Mouse (Mus musculus) CH12.LX (cell line): ENCODE results near the gene Olfr669. TPM values are rescaled to one million over a fixed set of nuclear protein-coding genes. Genes with fewer than 3 reads are reported as not detected.

Experiments used
- DNase-seq: peaks from one replicate; pipeline ENCODE4 v3.0.0-alpha.2; 2013; ENCODE audit errors: extremely low read depth
- H3K27ac ChIP-seq: 2 replicates; pipeline ENCODE4 v1.5.1; 2012; ENCODE audit warnings: low read depth, mild to moderate bottlenecking, control low read depth, moderate library complexity; ENCODE audit not compliant: insufficient read depth
- H3K27me3 ChIP-seq: replicated peaks from 2 replicates; pipeline ENCODE3; 2012; ENCODE audit warnings: inconsistent platforms
- H3K36me3 ChIP-seq, 2 experiments: replicated peaks in 1 of 2; 2 replicates each; pipeline versions ENCODE3 to v1.6.1; 2012; ENCODE audit warnings: inconsistent platforms in 1 of 2, low read length in 1 of 2, mild to moderate bottlenecking in 1 of 2, mixed read lengths in 1 of 2, moderate library complexity in 1 of 2; ENCODE audit not compliant: control insufficient read depth in 1 of 2, insufficient read depth in 1 of 2
- H3K4me1 ChIP-seq, 2 experiments: 2 replicates each; pipeline ENCODE4 v1.6.1; 2012; ENCODE audit warnings: inconsistent platforms in 1 of 2, moderate library complexity in 1 of 2; ENCODE audit not compliant: insufficient read depth in 2 of 2, control insufficient read depth in 1 of 2
- H3K4me2 ChIP-seq: 2 replicates; pipeline ENCODE4 v1.6.1; 2012; ENCODE audit warnings: low read depth, mild to moderate bottlenecking, control low read depth; ENCODE audit not compliant: poor library complexity, insufficient read depth, severe bottlenecking
- H3K4me3 ChIP-seq, 3 experiments: fragments of 150-350 bp in 1 of 3; sonication (generic) in 1 of 3; replicated peaks in 1 of 3; 2 replicates each; pipeline versions ENCODE3 to v1.5.1; 2011 to 2012; ENCODE audit warnings: low read depth in 2 of 3, low read length in 2 of 3, mild to moderate bottlenecking in 2 of 3, moderate library complexity in 2 of 3, control low read depth in 1 of 3, improper control_type of control experiment in 1 of 3, inconsistent platforms in 1 of 3, mixed read lengths in 1 of 3; ENCODE audit not compliant: poor library complexity in 1 of 3
- H3K79me2 ChIP-seq: replicated peaks from 2 replicates; pipeline ENCODE4 v1.6.1; 2012; ENCODE audit warnings: mild to moderate bottlenecking, moderate library complexity; ENCODE audit not compliant: control insufficient read depth, poor library complexity, insufficient read depth, severe bottlenecking; ENCODE audit errors: extremely low read depth
- H3K9ac ChIP-seq: 2 replicates; pipeline ENCODE4 v1.6.1; 2012; ENCODE audit warnings: low read depth, mild to moderate bottlenecking, control low read depth, moderate library complexity; ENCODE audit not compliant: insufficient read depth
- H3K9me3 ChIP-seq: replicated peaks from 2 replicates; pipeline ENCODE3; 2012; ENCODE audit warnings: low read length, inconsistent platforms, mixed read lengths
- BHLHE40 ChIP-seq: IDR thresholded peaks from 2 replicates; pipeline ENCODE4 v1.6.1; 2011; ENCODE audit warnings: mild to moderate bottlenecking, low read depth, low read length, improper control_type of control experiment
- CHD1 ChIP-seq: IDR thresholded peaks from 2 replicates; pipeline ENCODE4 v1.6.1; 2012; ENCODE audit warnings: low read depth, low read length, improper control_type of control experiment, inconsistent platforms
- CHD2 ChIP-seq: IDR thresholded peaks from 2 replicates; pipeline ENCODE4 v1.6.1; 2011; ENCODE audit warnings: low read length, improper control_type of control experiment
- E2F4 ChIP-seq: IDR thresholded peaks from 2 replicates; pipeline ENCODE4 v1.6.1; 2011; ENCODE audit warnings: low read depth, low read length, improper control_type of control experiment; ENCODE audit not compliant: insufficient replicate concordance
- ELF1 ChIP-seq: IDR thresholded peaks from 2 replicates; pipeline ENCODE4 v1.6.1; 2014; ENCODE audit warnings: low read depth, mild to moderate bottlenecking, inconsistent platforms, low read length, improper control_type of control experiment
- ETS1 ChIP-seq: conservative IDR thresholded peaks from 2 replicates; pipeline ENCODE4 v1.6.1; 2012; ENCODE audit warnings: low read depth, mild to moderate bottlenecking, inconsistent platforms, low read length, improper control_type of control experiment, moderate library complexity
- GABPA ChIP-seq: IDR thresholded peaks from 2 replicates; pipeline ENCODE4 v1.6.1; 2012; ENCODE audit warnings: low read depth, low read length, improper control_type of control experiment, inconsistent platforms; ENCODE audit not compliant: insufficient replicate concordance
- HCFC1 ChIP-seq: IDR thresholded peaks from 2 replicates; pipeline ENCODE4 v1.6.1; 2012; ENCODE audit warnings: low read depth, mild to moderate bottlenecking, inconsistent platforms, low read length, improper control_type of control experiment
- IRF4 ChIP-seq: IDR thresholded peaks from 2 replicates; pipeline ENCODE4 v1.6.1; 2014; ENCODE audit warnings: low read depth, mild to moderate bottlenecking, inconsistent platforms, low read length, improper control_type of control experiment
- JUN ChIP-seq: IDR thresholded peaks from 2 replicates; pipeline ENCODE4 v1.6.1; 2011; ENCODE audit warnings: low read depth, mild to moderate bottlenecking, low read length, improper control_type of control experiment, moderate library complexity; ENCODE audit not compliant: insufficient read depth
- JUND ChIP-seq: conservative IDR thresholded peaks from 2 replicates; pipeline ENCODE4 v1.6.1; 2011; ENCODE audit warnings: low read depth, low read length, improper control_type of control experiment
- MAFK ChIP-seq: IDR thresholded peaks from 2 replicates; pipeline ENCODE4 v1.6.1; 2011; ENCODE audit warnings: low read length, improper control_type of control experiment; ENCODE audit not compliant: insufficient replicate concordance
- MAZ ChIP-seq: IDR thresholded peaks from 2 replicates; pipeline ENCODE4 v1.6.1; 2012; ENCODE audit warnings: low read depth, mild to moderate bottlenecking, inconsistent platforms, low read length, improper control_type of control experiment, moderate library complexity
- MEF2A ChIP-seq: IDR thresholded peaks from 2 replicates; pipeline ENCODE4 v1.6.1; 2014; ENCODE audit warnings: low read depth, mild to moderate bottlenecking, inconsistent platforms, low read length, improper control_type of control experiment, borderline replicate concordance
- MXI1 ChIP-seq: IDR thresholded peaks from 2 replicates; pipeline ENCODE4 v1.6.1; 2011; ENCODE audit warnings: mild to moderate bottlenecking, low read depth, low read length, improper control_type of control experiment
- NELFE ChIP-seq: IDR thresholded peaks from 2 replicates; pipeline ENCODE4 v1.6.1; 2011; ENCODE audit warnings: low read depth, low read length, improper control_type of control experiment
- NRF1 ChIP-seq: IDR thresholded peaks from 2 replicates; pipeline ENCODE4 v1.6.1; 2014; ENCODE audit warnings: low read depth, mild to moderate bottlenecking, inconsistent platforms, low read length, improper control_type of control experiment, moderate library complexity
- SMC3 ChIP-seq: IDR thresholded peaks from 2 replicates; pipeline ENCODE4 v1.6.1; 2011; ENCODE audit warnings: low read depth, low read length, improper control_type of control experiment
- TBP ChIP-seq: conservative IDR thresholded peaks from 2 replicates; pipeline ENCODE4 v1.6.1; 2011; ENCODE audit warnings: low read depth, low read length, improper control_type of control experiment
- USF2 ChIP-seq: conservative IDR thresholded peaks from 2 replicates; pipeline ENCODE4 v1.6.1; 2011; ENCODE audit warnings: low read depth, low read length, improper control_type of control experiment
- ZC3H11A ChIP-seq: IDR thresholded peaks from 2 replicates; pipeline ENCODE4 v1.6.1; 2012; ENCODE audit warnings: low read depth, mild to moderate bottlenecking, inconsistent platforms, low read length, improper control_type of control experiment
- ZKSCAN1 ChIP-seq: IDR thresholded peaks from 2 replicates; pipeline ENCODE4 v1.6.1; 2012; ENCODE audit warnings: low read depth, inconsistent platforms, low read length, improper control_type of control experiment, borderline replicate concordance
- ZMIZ1 ChIP-seq: IDR thresholded peaks from 2 replicates; pipeline ENCODE4 v1.6.1; 2012; ENCODE audit warnings: low read depth, mild to moderate bottlenecking, inconsistent platforms, low read length, improper control_type of control experiment
- dilution Hi-C: fragments of 300-500 bp; cut with MboI; formaldehyde crosslinking; loops from 2 replicates; pipeline ENCODE4 v1.14.3; 2020; ENCODE audit warnings: low sequenced_read_pairs; ENCODE audit not compliant: extremely low pct_unique_long_range_greater_than_20kb, extremely low pct_ligation_motif_present
- in situ Hi-C: fragments of 300-500 bp; cut with MboI; formaldehyde crosslinking; loops from 3 replicates; pipeline ENCODE4 v1.14.3; 2019; ENCODE audit warnings: low sequenced_read_pairs, low pct_ligation_motif_present, low pct_unique_long_range_greater_than_20kb, mixed read lengths
- polyA plus RNA-seq: library from polyadenylated mRNA; unstranded; fragments of >175 nt; gene quantifications from 2 replicates; pipeline ENCODE4 v1.2.1, GENCODE M21; 2012; ENCODE audit warnings: low read depth; ENCODE audit not compliant: insufficient read length
- total RNA-seq, 2 experiments: library from RNA; depleted of rRNA; stranded (reverse); fragments of 300-350 nt in 1 of 2; fragments of >200 nt in 1 of 2; gene quantifications; 2 replicates each; pipeline ENCODE4 v1.2.3; 2012 to 2014

Gene Olfr669
- total RNA-seq (2012; rRNA removed), result not detected in 2 replicates
- not detected in 2 replicates for total RNA-seq (2014; rRNA removed)
- polyA plus RNA-seq, result not detected in 2 replicates

DNA sequence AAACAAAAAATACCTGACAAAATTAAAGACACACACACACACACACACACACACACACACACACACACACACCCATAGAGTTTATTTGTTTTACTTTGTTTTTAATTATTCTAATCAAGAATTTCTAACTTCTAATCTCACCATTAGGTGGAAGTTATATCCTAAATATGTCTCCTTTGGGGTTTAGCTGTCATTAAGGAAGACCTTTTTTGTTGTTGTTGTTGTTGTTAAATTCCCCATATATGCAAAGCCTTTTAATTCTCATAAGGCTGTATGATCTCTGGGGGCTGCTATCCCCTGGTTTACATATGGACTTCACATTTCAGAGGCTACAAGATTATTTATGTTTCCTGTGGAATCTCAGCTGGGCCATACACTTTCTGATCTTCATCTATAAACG is at the start of gene Olfr669:
Olfr669 (plus strand) TSS at position 301 of the 400 bp plus-strand sequence.
- dilution Hi-C loops (no loop called here), in situ Hi-C loops (no loop called here)
- Histone ChIP-seq H3K9ac (no peak within 1 kb of the TSS), H3K4me2 (no peak within 1 kb of the TSS), H3K36me3 (no peaks in the 10 kb centered on the region), H3K27me3 (no peaks in the 10 kb centered on the region), H3K4me3 (no peak within 1 kb of the TSS), H3K9me3 (no peaks in the 10 kb centered on the region), H3K27ac (no peak within 1 kb of the TSS), H3K4me1 (no peaks in the 10 kb centered on the region), H3K79me2 (no peaks in the 10 kb centered on the region)
- TF ChIP-seq TBP, result no peak
- TF ChIP-seq MEF2A, result no peak
- no peak for TF ChIP-seq ELF1
- TF ChIP-seq ZKSCAN1, result no peak
- no peak for TF ChIP-seq MAFK
- no peak for TF ChIP-seq CHD1
- TF ChIP-seq NELFE, result no peak
- TF ChIP-seq JUN, result no peak
- no peak for TF ChIP-seq ZMIZ1
- no peak for TF ChIP-seq CHD2
- TF ChIP-seq MAZ, result no peak
- TF ChIP-seq USF2, result no peak
- TF ChIP-seq NRF1, result no peak
- no peak for TF ChIP-seq HCFC1
- TF ChIP-seq ETS1, result no peak
- no peak for TF ChIP-seq BHLHE40
- TF ChIP-seq IRF4, result no peak
- TF ChIP-seq JUND, result no peak
- no peak for TF ChIP-seq ZC3H11A
- no peak for DNase-seq

DNA sequence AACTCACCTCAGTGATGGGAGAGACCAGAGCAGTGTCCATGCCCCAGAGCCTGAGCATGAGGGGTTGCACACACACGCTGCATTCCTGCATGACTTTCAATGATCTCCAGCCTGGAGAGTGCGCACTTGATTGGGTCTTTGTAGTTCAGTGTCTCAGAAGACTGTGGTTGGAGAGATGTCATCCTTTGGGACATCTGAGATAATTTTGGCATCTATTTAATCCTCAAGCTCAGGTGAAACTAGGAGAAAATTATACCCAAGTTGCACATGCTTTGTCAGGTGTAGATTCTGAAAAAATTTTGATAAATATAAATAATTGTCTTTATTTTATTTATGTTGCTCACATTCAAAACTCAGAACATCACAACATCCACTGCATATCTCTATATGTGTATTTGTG is 38.2 kb upstream of the Olfr669 start, which contains the start of gene Olfr666:
Olfr666 (minus strand) TSS at position 101 of the 400 bp plus-strand sequence.
- no peak within 1 kb of the TSS for H3K4me3 ChIP-seq
- H3K27ac ChIP-seq, result no peak within 1 kb of the TSS
- no peak within 1 kb of the TSS for H3K9ac ChIP-seq
- in situ Hi-C loops, result no loop called here
- H3K4me1 ChIP-seq, result no peaks in the 10 kb centered on the region
- no peaks in the 10 kb centered on the region for H3K9me3 ChIP-seq
- no peaks in the 10 kb centered on the region for H3K36me3 ChIP-seq
- H3K4me2 ChIP-seq, result no peak within 1 kb of the TSS
- TF ChIP-seq E2F4 (no peak), GABPA (no peak), ZMIZ1 (no peak), JUN (no peak), MXI1 (no peak), SMC3 (no peak)
- no peaks in the 10 kb centered on the region for H3K79me2 ChIP-seq
- no peak for DNase-seq
- dilution Hi-C loops, result no loop called here
- no peaks in the 10 kb centered on the region for H3K27me3 ChIP-seq
